Mouse (Mus musculus) layer of hippocampus, adult 8-10 months (tissue): ENCODE measurements around the gene Rab1a. TPM values are rescaled to one million over a fixed set of nuclear protein-coding genes. Genes with fewer than 3 reads are reported as not detected.

Source experiments
- DNase-seq, 2 experiments: peaks; one replicate each; pipeline ENCODE4 v3.0.0; 2022; ENCODE audit warnings: low spot score in 2 of 2
- total RNA-seq, 4 experiments: library from RNA; stranded (reverse); gene quantifications; 2 replicates each; pipeline ENCODE4 v1.2.4; 2022

The Rab1a gene
- total RNA-seq, 4 experiments from 2014 or later: 150 to 170 (median 163) TPM

DNA sequence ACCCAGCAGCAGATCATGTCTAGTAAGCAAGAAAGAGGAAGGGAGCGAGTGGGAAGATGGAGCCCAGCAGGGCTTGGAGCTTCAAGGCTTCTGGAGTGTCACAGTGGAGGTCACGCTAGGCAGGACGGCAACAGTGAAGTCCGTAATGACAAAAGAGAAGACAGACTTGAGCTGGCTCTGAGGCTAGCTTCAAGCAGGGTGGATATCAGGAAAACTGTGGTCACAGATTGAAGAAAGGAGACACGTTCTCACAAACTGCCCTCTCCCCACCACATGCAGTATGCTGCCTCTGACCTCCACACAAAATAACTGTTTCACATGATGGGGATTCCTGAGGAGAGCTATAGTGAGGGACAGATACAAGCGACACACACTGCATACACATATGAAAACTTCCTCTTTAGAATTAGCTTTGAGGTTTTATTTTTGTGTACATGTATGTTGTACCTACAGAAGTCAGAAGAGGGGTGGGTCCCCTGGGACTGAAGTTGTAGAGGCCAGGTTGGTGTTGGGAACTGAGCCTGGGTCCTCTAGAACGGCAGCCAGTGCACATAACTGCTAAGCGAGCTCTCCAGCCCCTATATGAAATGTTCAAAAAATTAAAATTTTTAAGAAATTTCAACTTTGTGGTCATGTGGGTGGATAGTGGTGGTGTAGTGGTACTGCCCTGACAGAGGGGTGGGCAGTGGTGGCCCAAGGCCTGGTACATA is 46.1 kb downstream of the Rab1a start:
- no peak for DNase-seq

DNA sequence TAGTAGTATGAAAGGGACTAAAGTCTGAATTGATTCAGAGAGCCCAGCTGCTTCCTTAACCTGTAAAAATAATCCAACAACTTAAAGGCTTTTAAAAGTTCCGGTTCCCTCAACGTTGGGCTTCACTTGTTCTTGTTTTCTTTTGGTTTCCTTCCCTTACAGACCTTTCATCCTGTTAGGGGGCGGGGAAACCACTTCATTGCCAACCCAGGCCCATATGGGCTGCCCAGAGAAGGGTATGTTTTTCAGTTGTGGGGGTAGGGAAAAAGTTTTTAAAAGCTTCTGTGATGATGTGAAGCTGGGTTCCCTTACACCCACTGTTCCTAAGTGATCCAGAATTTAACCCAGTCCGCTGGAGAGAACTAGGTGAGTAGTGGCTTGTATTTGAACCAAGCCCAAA is 47.0 kb downstream of the Rab1a start:
- no peak for DNase-seq

DNA sequence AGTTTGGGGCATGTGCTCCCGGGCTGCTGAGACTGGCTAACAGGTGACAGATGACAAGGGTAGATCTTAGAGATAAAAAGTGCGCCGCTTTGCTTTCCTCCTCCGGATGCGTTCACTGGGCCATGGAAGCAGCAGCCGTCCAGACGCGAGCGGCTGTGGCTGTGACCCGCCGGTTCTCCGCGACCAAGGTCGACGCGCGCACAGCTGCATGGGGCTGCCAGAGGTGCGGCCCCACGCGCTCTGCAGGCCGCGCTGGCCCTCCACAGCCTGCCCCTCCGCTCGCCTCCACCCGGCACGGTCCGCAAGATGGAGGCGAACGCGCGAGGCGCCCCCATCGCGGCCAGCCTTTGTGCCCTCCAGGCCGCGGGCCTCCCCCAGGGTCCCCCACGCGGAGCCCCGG is 47.6 kb downstream of the Rab1a start:
- no peak for DNase-seq

DNA sequence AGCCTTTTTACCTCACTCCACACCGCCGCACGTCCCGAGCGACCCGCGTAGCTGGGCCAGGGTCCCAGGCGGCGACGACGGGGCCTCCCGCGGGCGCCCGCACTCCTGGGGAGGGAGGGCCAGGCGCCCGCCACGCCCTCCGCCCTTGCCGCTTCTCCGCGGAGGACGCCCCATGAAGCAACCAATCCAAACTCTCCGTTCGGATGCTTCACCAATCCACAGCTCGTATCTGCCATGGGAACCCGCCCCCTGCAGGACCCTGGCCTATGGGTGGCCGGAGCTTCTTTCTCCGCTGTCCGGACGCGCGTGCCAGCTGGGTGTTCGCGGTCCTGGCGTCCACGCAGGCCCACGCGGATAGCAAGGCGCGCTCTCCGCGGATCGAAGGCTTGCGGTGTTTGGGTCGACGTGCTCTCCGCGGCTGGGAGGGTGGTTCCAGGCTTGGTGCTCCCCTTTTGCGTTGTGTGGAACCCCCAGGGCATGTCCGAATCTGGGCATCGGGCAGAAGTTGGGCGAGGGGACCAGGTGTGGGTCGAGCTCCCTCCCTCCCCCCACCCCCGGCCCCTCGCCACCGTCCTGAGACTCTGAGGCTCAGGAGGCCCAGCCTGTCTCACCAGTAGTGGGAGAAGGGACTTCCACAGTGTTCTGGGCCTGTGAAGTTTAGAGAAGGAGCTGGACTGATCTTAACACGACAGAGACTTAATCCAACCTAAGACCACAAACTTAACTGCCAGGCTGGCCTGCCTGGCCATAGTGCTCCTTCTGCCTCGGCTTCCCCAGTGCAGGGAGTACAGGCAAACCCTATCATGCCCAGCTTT is 48.3 kb downstream of the Rab1a start, which contains the start of gene Cep68:
Gene Cep68 (minus strand): TSS at position 134 of the 815 bp plus-strand sequence.
- peak; percentile 95 for DNase-seq

DNA sequence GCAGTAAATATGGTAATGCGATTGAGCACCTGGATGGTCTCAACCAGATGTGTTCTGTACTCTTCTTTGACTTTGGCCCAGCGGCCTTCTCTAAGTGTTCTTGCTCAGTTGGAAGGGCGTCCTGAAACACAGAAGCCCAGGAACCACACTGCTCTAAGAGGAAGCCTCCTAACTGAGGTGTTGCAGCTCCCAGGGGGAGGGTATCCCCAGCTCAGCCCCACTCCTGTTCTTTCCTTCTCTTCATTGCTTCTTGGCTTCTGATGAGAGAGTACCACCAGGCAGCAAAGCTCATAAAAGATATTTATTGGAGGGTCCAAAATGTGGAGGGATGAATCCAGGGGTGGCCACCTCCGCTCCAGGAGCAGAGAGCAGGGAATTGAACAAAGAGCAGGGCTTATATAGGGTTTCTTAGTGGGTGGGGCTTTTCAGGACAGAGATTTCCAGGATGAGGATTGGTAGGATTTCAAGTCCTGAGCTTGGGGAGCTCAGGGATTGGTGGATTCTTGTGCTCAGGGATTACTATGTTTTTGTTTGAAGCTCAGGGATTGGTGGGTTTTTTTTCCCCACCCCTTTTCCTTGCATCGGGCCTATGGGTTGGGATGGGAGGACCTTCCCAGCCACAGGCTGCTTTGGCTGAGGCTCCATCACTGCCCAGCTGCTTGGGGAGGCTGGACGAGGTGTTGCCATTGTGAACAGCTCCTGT is 49.4 kb downstream of the Rab1a start:
- DNase-seq: no peak

DNA sequence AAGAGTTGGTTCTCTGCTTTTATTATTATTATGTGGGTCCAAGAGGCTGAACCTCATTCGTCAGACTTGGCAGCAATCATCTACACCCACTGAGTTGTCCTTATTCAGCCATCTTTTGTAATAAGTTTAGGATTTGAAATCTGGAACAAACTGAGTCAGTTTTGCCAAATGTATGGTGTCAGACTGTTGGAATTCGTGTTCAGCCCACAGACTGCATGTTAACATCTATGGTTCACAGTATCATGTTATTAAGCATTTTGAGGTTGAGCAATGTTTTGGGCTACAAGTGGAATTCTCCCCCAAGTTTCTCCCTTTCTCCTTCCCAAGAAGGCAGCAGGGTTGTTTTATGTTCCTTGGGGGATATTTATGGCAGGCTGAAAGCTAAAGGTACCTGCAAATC is 51.9 kb downstream of the Rab1a start:
- no peak for DNase-seq

DNA sequence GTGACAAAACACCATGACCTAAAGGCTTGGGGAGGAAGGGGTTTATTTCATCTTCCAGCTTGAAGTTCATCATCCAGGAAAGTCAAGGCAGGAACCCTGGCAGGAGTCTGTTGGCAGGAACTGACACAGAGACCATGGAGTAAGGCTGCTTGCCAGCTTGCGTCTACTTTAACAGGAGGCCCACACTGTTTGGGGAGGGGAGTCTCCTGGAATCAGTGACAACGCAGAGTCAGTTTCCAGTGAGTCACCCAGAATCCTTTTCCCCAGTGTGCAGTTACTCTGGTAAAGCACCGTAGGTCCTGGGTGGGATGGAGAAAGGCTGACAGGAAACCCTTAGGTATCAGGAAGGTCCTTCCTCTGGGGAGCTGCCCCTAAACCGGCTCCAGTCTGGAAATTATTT is 53.6 kb downstream of the Rab1a start:
- no peak for DNase-seq

DNA sequence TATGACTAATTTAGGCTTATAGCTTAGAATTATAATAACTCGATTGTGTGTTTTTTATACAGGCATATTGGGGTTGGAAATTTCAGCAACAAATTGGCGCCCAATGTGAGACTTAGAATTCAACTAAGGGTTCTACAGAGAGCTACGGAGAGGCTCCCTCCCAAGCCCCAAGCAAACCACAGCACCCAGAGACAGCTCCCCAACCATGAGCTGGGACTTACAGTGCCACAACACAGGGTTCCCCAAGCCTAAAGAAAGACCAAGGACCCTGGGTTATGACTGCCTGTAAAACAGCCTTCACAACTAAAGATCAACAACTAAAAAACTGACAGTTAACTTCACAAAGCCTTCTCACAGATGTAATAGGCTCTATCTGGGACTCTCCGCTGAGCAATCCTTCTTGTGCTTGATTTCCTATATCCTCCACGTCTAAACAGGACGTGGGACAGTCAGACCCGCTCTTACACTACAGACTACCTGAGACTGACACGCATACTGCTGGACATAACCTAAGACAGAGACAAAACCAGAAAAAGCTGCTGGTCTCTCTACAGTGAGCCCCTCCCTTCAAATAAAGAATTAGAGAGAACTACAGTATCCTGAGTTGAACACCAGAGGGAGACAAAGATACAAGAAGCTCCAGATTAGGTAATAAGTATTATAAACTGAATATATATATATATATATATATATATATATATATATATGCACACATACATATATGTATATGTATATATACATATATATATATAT is 61.6 kb downstream of the Rab1a start:
- DNase-seq: no peak

DNA sequence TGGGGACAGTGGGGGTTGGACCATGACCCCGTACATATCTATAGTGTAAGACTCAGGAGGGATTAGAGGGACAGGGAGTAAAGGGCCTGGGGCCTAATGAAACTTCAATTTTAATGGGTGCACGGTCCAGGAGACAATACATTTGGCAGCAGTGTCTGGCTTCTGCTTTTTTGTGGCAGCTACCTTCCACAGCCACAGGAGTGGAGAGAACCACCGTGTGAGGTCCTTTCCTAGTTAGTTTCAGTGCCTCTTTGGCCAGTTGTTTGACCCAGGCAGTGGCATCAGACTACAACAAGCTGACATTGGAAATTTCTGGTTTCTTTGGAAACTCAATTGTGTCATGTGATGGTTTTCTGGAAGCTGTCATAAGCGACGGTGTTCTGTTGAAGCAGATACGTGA is 68.7 kb downstream of the Rab1a start:
- no peak for DNase-seq

DNA sequence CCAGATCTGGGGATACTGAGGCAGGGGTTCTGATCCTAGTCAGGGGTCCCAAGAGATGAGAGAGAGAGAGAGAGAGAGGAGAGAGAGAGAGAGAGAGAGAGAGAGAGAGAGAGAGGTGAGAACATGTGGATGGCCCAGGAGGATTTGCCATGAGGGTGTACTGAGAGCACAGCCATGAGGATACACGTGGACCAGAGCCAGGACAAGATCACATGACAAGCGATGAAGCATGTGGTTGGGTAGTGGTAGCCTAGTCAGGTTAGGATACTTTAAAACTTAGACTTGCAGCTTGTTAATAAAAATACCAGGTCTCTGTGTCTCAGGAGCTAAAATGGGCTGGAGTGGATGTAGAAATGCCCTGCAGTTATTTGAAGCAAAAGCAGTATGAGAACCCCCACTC is 74.7 kb downstream of the Rab1a start:
- DNase-seq: no peak

Other genes starting within 250 kb of the Rab1a start
- gene Actr2, start 88.5 kb upstream of the Rab1a start, total RNA-seq: 100 to 1,000 TPM; 314 to 356 (median 343) TPM
- gene Cep68, start 48.0 kb downstream of the Rab1a start, total RNA-seq: 10 to 100 TPM; 33.4 to 37.1 (median 34.7) TPM
- gene Slc1a4, start 131.3 kb downstream of the Rab1a start, total RNA-seq: 10 to 100 TPM; 40.0 to 54.8 (median 43.8) TPM